Mouse (Mus musculus): Measurements from ENCODE around the gene Dusp7. TPM values are rescaled to one million over a fixed set of nuclear protein-coding genes. Genes with fewer than 3 reads are reported as not detected.

Dusp7 gene
- polyA plus RNA-seq, 1 experiment from 2014 or later, result 19.8 TPM

DNA sequence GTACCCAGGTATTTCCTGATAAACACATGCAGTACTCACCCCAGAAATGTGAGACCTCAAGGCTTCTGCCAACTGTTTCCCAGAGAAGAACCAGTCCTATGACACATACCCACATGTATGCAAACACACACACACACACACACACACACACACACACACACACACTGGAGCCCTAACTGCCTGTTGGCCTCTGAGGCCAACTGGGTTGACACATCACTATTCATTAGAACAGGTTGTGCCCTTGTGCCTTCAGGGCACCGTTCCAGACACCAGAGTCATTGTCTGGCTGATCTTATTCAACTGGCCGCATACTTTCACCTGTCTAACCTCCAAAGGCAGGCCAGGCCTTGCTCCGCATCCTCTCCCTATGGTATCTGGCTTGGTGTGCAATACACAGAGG lies 43.8 kb downstream of the Dusp7 start:
- WGBS, result 80% methylated on average over 3 of the region's 3 CpGs
- no peak overlapping the region for H3K27ac ChIP-seq (replicated peaks in 1 of 2; ENCODE audit: control insufficient read depth in 1 of 2, insufficient read depth in 1 of 2, low read depth in 2 of 2, low read length in 2 of 2)

DNA sequence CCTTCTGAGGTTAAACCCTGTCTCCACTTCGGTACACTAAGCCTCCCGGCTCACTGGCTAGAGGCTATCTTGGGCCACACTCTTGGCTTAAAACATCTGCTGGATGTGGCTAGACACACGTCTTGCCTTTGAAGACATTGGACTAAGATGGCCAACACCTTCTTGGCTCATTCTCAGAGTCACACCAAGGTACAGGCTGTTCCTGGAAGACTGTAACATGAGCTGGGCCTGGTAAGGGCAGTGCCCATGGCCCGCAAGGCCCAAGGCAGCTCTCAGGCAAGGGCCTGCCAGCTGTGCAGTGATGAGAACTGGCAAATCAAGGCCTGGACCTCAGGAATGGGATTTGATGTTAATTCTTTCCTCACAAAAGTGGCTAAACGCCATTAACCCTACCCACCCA lies 45.2 kb downstream of the Dusp7 start:
- WGBS, result 84% methylated on average over 5 of the region's 5 CpGs
- ATAC-seq (ENCODE audit: insufficient number of reproducible peaks, insufficient read depth, low FRiP score, low read depth), result no peak
- Histone ChIP-seq H3K27ac (replicated peaks in 1 of 2; ENCODE audit: control insufficient read depth in 1 of 2, insufficient read depth in 1 of 2, low read depth in 2 of 2, low read length in 2 of 2) (no peak overlapping the region), H3K4me3 (ENCODE audit: control insufficient read depth in 1 of 2, insufficient read depth in 1 of 2, low read depth in 1 of 2, low read length in 2 of 2) (no peak overlapping the region), H3K36me3 (ENCODE audit: control insufficient read depth, insufficient read depth, low read length) (no peaks in the 10 kb centered on the region), H3K9me3 (ENCODE audit: control insufficient read depth, low read length) (no peaks in the 10 kb centered on the region), H3K9ac (ENCODE audit: low read length) (no peak overlapping the region), H3K4me1 (ENCODE audit: control insufficient read depth in 2 of 2, insufficient read depth in 2 of 2, low read length in 2 of 2) (peaks cover 24 to 35% of the 10 kb centered on the region in 2 experiments), H3K27me3 (ENCODE audit: control insufficient read depth, insufficient read depth, low read length) (no peaks in the 10 kb centered on the region), H3K4me2 (ENCODE audit: low read length) (no peak overlapping the region)

More for the DNA sequence above, 43.8 kb downstream of the Dusp7 start:
- Histone ChIP-seq H3K27me3 (ENCODE audit: control insufficient read depth, insufficient read depth, low read length) (no peaks in the 10 kb centered on the region), H3K4me3 (ENCODE audit: control insufficient read depth in 1 of 2, insufficient read depth in 1 of 2, low read depth in 1 of 2, low read length in 2 of 2) (no peak overlapping the region), H3K4me2 (ENCODE audit: low read length) (no peak overlapping the region), H3K9ac (ENCODE audit: low read length) (no peak overlapping the region), H3K36me3 (ENCODE audit: control insufficient read depth, insufficient read depth, low read length) (no peaks in the 10 kb centered on the region), H3K4me1 (ENCODE audit: control insufficient read depth in 2 of 2, insufficient read depth in 2 of 2, low read length in 2 of 2) (peaks cover 14 to 26% of the 10 kb centered on the region in 2 experiments), H3K9me3 (ENCODE audit: control insufficient read depth, low read length) (no peaks in the 10 kb centered on the region)
- ATAC-seq (ENCODE audit: insufficient number of reproducible peaks, insufficient read depth, low FRiP score, low read depth), result no peak

GRCm38 (mm10) chr9:106416826-106417225 lies 48.4 kb downstream of the Dusp7 start:
- peaks cover 26 to 30% of the 10 kb centered on the region in 2 experiments for H3K4me1 ChIP-seq (ENCODE audit: control insufficient read depth in 2 of 2, insufficient read depth in 2 of 2, low read length in 2 of 2)
- WGBS, result 46% methylated on average over 6 of the region's 6 CpGs
- 0 out of 2 replicates have a peak, but pooled peaks cover 3% of the 10 kb centered on the region for H3K27me3 ChIP-seq (ENCODE audit: control insufficient read depth, insufficient read depth, low read length)
- no peak overlapping the region for H3K4me2 ChIP-seq (ENCODE audit: low read length)
- H3K9me3 ChIP-seq (ENCODE audit: control insufficient read depth, low read length), result no peaks in the 10 kb centered on the region
- H3K36me3 ChIP-seq (ENCODE audit: control insufficient read depth, insufficient read depth, low read length), result no peaks in the 10 kb centered on the region
- ATAC-seq (ENCODE audit: insufficient number of reproducible peaks, insufficient read depth, low FRiP score, low read depth), result no peak
- H3K27ac ChIP-seq (replicated peaks in 1 of 2; ENCODE audit: control insufficient read depth in 1 of 2, insufficient read depth in 1 of 2, low read depth in 2 of 2, low read length in 2 of 2), result peak overlapping the region; percentile 42 to 78; a peak in 2 of 4 replicates
- no peak overlapping the region for H3K9ac ChIP-seq (ENCODE audit: low read length)
- H3K4me3 ChIP-seq (ENCODE audit: control insufficient read depth in 1 of 2, insufficient read depth in 1 of 2, low read depth in 1 of 2, low read length in 2 of 2), result no peak overlapping the region

DNA sequence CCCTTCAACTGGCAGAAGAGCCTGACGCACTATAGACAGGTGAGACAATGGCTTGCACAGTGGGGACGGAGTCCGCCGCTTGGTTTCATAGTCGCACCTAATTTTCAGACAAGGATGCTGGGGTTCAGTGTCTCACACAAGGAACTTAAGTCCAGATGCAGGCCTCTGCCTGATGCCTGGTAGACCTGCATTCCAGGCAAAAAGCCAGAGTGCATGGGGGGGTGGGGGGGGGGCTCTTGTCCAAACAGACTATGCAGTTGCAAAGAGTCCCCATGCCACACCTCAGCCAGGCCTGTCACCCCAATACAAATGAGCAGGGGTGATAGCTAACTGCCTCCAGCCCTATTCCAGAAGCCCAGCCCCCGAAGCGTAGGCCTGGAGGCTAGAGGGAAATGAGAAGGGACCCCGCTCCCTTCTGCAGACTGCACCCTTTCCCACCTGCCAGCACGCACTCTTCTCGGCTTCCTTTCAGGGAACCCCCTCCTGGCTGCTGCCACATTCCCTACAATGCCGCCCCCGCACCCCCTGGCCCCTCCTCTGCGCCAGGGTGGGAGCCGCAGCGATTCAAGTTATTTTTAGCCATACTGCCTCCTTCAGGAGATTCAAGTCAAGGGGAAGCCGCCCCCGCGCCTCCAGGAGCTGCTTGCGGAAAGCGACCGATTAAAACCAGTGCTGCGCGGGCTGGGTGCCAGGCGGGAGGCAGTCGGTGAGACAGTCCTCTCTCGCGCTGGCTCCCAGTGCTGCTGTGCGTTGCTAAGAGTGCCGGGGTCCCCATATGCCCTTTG lies 49.6 kb downstream of the Dusp7 start:
- H3K4me3 ChIP-seq (ENCODE audit: control insufficient read depth in 1 of 2, insufficient read depth in 1 of 2, low read depth in 1 of 2, low read length in 2 of 2), result peak overlapping the region; percentile 22 to 23; a peak in 3 of 4 replicates
- H3K9me3 ChIP-seq (ENCODE audit: control insufficient read depth, low read length), result no peaks in the 10 kb centered on the region
- peak overlapping the region in 1 of 2 experiments; percentile 78; a peak in 3 of 4 replicates for H3K27ac ChIP-seq (replicated peaks in 1 of 2; ENCODE audit: control insufficient read depth in 1 of 2, insufficient read depth in 1 of 2, low read depth in 2 of 2, low read length in 2 of 2)
- H3K36me3 ChIP-seq (ENCODE audit: control insufficient read depth, insufficient read depth, low read length), result no peaks in the 10 kb centered on the region
- peaks cover 24% of the 10 kb centered on the region in 2 experiments for H3K4me1 ChIP-seq (ENCODE audit: control insufficient read depth in 2 of 2, insufficient read depth in 2 of 2, low read length in 2 of 2)
- peak overlapping the region; percentile 79 for H3K4me2 ChIP-seq (ENCODE audit: low read length)
- 14% methylated on average over 29 of the region's 29 CpGs for WGBS
- peak overlapping the region; percentile 67 for H3K9ac ChIP-seq (ENCODE audit: low read length)
- ATAC-seq (ENCODE audit: insufficient number of reproducible peaks, insufficient read depth, low FRiP score, low read depth), result peak; percentile 67
- 0 out of 2 replicates have a peak, but pooled peaks cover 3% of the 10 kb centered on the region for H3K27me3 ChIP-seq (ENCODE audit: control insufficient read depth, insufficient read depth, low read length)

DNA sequence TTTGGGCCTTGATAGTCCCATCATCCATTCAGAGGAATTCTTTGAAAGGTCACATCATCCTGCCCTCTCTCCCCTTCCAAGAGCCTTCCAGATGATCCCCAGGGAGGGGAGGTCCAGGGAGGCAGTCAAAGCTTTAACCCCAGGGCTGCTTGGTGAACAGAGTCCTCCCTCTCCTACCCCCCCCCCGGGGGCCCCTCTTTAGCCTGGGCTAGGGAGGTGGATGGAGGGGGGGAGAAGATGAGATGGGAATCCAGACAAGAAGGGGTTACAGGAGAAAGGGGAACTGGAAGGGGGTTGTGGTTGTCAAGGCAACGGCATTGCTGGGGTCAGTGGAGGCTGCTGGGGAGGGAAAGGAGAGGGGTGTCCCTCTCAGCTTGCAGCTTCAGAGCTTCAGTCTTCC lies 52.2 kb downstream of the Dusp7 start:
- peaks cover 24% of the 10 kb centered on the region in 2 experiments for H3K4me1 ChIP-seq (ENCODE audit: control insufficient read depth in 2 of 2, insufficient read depth in 2 of 2, low read length in 2 of 2)
- H3K9ac ChIP-seq (ENCODE audit: low read length), result no peak overlapping the region
- no peaks in the 10 kb centered on the region for H3K36me3 ChIP-seq (ENCODE audit: control insufficient read depth, insufficient read depth, low read length)
- no peak for ATAC-seq (ENCODE audit: insufficient number of reproducible peaks, insufficient read depth, low FRiP score, low read depth)
- H3K4me2 ChIP-seq (ENCODE audit: low read length), result no peak overlapping the region
- 7% methylated on average over 2 of the region's 2 CpGs for WGBS
- H3K9me3 ChIP-seq (ENCODE audit: control insufficient read depth, low read length), result no peaks in the 10 kb centered on the region
- 0 out of 2 replicates have a peak, but pooled peaks cover 3% of the 10 kb centered on the region for H3K27me3 ChIP-seq (ENCODE audit: control insufficient read depth, insufficient read depth, low read length)
- no peak overlapping the region for H3K27ac ChIP-seq (replicated peaks in 1 of 2; ENCODE audit: control insufficient read depth in 1 of 2, insufficient read depth in 1 of 2, low read depth in 2 of 2, low read length in 2 of 2)
- no peak overlapping the region for H3K4me3 ChIP-seq (ENCODE audit: control insufficient read depth in 1 of 2, insufficient read depth in 1 of 2, low read depth in 1 of 2, low read length in 2 of 2)

DNA sequence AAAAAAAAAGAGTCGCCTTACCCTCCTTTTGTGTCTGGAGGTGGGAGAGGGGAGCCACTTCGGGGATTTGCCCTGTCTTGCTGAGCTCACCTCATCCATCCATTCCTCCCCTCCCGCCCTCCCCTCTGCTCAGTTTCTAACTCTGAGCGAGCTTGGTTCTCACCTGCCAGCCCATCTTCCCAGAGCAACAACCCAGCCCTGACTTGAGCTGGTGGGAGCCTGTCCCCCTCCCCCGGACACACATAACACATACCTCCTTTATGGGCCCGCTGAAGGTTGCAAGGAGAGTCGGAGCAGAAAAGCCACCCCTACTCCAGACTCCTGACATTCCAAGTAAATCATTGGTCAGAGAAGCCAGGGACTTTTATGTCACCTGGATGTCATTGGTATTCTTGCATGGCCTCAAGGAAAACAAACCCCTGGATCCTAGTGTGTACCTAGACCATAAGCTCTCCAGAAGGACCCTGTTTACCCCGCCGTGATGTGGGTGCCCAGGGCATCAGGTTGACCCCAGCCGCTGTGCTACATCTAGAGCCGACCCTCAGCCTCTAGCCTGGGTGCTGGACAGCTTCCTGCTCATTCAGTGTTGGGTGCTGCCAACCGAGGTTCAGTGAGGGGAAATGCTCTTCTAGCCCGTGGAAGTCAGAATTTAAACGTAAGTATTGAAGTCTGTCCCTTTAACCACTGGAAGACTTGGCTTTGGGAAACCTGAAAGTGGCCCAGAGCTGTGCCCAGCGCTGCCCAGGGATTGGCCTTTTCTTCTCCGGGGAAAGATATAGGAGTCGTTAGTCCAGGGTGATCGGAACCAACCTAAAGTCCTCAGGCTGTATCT lies 52.8 kb downstream of the Dusp7 start:
- H3K9ac ChIP-seq (ENCODE audit: low read length), result no peak overlapping the region
- no peaks in the 10 kb centered on the region for H3K36me3 ChIP-seq (ENCODE audit: control insufficient read depth, insufficient read depth, low read length)
- ATAC-seq (ENCODE audit: insufficient number of reproducible peaks, insufficient read depth, low FRiP score, low read depth), result no peak
- 0 out of 2 replicates have a peak, but pooled peaks cover 3% of the 10 kb centered on the region for H3K27me3 ChIP-seq (ENCODE audit: control insufficient read depth, insufficient read depth, low read length)
- 19% methylated on average over 18 of the region's 18 CpGs for WGBS
- H3K4me2 ChIP-seq (ENCODE audit: low read length), result peak overlapping the region; percentile 44; the same call in 1 of the 2 replicates
- no peak overlapping the region for H3K27ac ChIP-seq (replicated peaks in 1 of 2; ENCODE audit: control insufficient read depth in 1 of 2, insufficient read depth in 1 of 2, low read depth in 2 of 2, low read length in 2 of 2)
- H3K4me3 ChIP-seq (ENCODE audit: control insufficient read depth in 1 of 2, insufficient read depth in 1 of 2, low read depth in 1 of 2, low read length in 2 of 2), result no peak overlapping the region
- peaks cover 24% of the 10 kb centered on the region in 2 experiments for H3K4me1 ChIP-seq (ENCODE audit: control insufficient read depth in 2 of 2, insufficient read depth in 2 of 2, low read length in 2 of 2)
- H3K9me3 ChIP-seq (ENCODE audit: control insufficient read depth, low read length), result no peaks in the 10 kb centered on the region

DNA sequence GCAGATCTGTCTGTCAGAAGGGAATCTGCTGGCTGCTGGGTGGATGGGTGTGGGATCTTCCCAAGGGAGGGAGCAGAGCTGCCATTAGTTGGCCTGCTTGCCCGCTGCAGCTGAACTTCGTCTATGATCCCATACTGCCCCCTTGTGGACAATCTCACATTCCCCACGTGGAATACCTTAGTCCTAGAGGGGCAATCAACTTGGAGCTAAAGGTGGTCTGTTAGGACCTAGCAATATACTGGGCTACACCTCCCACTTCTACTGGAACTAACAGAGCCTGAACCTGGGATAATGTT lies 53.4 kb downstream of the Dusp7 start:
- Histone ChIP-seq H3K27ac (replicated peaks in 1 of 2; ENCODE audit: control insufficient read depth in 1 of 2, insufficient read depth in 1 of 2, low read depth in 2 of 2, low read length in 2 of 2) (no peak overlapping the region), H3K9me3 (ENCODE audit: control insufficient read depth, low read length) (no peaks in the 10 kb centered on the region), H3K9ac (ENCODE audit: low read length) (no peak overlapping the region), H3K4me3 (ENCODE audit: control insufficient read depth in 1 of 2, insufficient read depth in 1 of 2, low read depth in 1 of 2, low read length in 2 of 2) (no peak overlapping the region), H3K4me1 (ENCODE audit: control insufficient read depth in 2 of 2, insufficient read depth in 2 of 2, low read length in 2 of 2) (peaks cover 24% of the 10 kb centered on the region in 2 experiments), H3K36me3 (ENCODE audit: control insufficient read depth, insufficient read depth, low read length) (no peaks in the 10 kb centered on the region), H3K4me2 (ENCODE audit: low read length) (peak overlapping the region; percentile 44; the same call in 1 of the 2 replicates), H3K27me3 (ENCODE audit: control insufficient read depth, insufficient read depth, low read length) (0 out of 2 replicates have a peak, but pooled peaks cover 3% of the 10 kb centered on the region)
- 0% methylated on average over 3 of the region's 3 CpGs for WGBS
- peak; percentile 60 for ATAC-seq (ENCODE audit: insufficient number of reproducible peaks, insufficient read depth, low FRiP score, low read depth)

All from heart, embryonic 14.5 days (tissue).